Mouse (Mus musculus) lung, adult 2 months (tissue): ENCODE measurements around the gene Pmf1.

Experiments used
- CTCF ChIP-seq: fragments of 200-500 bp; IDR thresholded peaks from 2 replicates; pipeline ENCODE4 v1.5.1; 2011; ENCODE audit warnings: mild to moderate bottlenecking, low read length, control low read depth; ENCODE audit not compliant: insufficient read depth
- POLR2A ChIP-seq: fragments of 200-500 bp; IDR thresholded peaks from 2 replicates; pipeline ENCODE4 v1.6.1; 2011; ENCODE audit warnings: low read depth, mild to moderate bottlenecking, control low read depth, low read length, borderline replicate concordance; ENCODE audit errors: extremely low read depth

- TF ChIP-seq CTCF, result no peak
- no peak for TF ChIP-seq POLR2A
Measured at GRCm38 (mm10) chr3:88412636-88413035, 2.5 kb upstream of the Pmf1 start.
